In genomic region chr5:92484880-92485279, GRCm38 (mm10) we compare ENCODE assay signal across 1 mouse cellular context.
TF ChIP-seq lines count a peak whose summit lies in the region.

No protein-coding gene starts in this region.

TF ChIP-seq in CH12.LX, 34 proteins besides CTCF, POLR2A, EP300 and RAD21 (continued from another document):
- TF ChIP-seq GABPA (IDR thresholded peaks at IDR 0.05; ENCODE audit: insufficient replicate concordance, low read depth, low read length) (no peak), RCOR1 (conservative IDR thresholded peaks at IDR 0.05; ENCODE audit: low read depth, low read length) (no peak), MAZ (IDR thresholded peaks at IDR 0.05; ENCODE audit: low read depth, low read length) (no peak), HCFC1 (IDR thresholded peaks at IDR 0.05; ENCODE audit: low read depth, low read length) (peak; percentile 46; the same call in 1 of the 2 replicates), ZKSCAN1 (IDR thresholded peaks at IDR 0.05; ENCODE audit: borderline replicate concordance, low read depth, low read length) (no peak), CHD2 (IDR thresholded peaks at IDR 0.05; ENCODE audit: low read length) (no peak), JUND (conservative IDR thresholded peaks at IDR 0.05; ENCODE audit: low read depth, low read length) (no peak), ELF1 (IDR thresholded peaks at IDR 0.05; ENCODE audit: low read depth, low read length) (peak; percentile 58), USF1 (IDR thresholded peaks at IDR 0.05; ENCODE audit: low read depth, low read length) (no peak), SIN3A (IDR thresholded peaks at IDR 0.05; ENCODE audit: low read length) (no peak), MYC (IDR thresholded peaks at IDR 0.05; ENCODE audit: low read depth, low read length) (no peak), NRF1 (IDR thresholded peaks at IDR 0.05; ENCODE audit: low read depth, low read length) (0 out of 2 replicates have a peak, but pooled peaks have one; percentile 26), BHLHE40 (IDR thresholded peaks at IDR 0.05; ENCODE audit: low read depth, low read length) (no peak), CHD1 (IDR thresholded peaks at IDR 0.05; ENCODE audit: low read depth, low read length) (no peak), TCF12 (IDR thresholded peaks at IDR 0.05; ENCODE audit: low read depth, low read length) (peak; percentile 33; the same call in 1 of the 2 replicates), MEF2A (IDR thresholded peaks at IDR 0.05; ENCODE audit: borderline replicate concordance, low read depth, low read length) (peak; percentile 36; the same call in 1 of the 2 replicates)
